In genomic region chr7:137924464-137925167, GRCm38 (mm10) we compare ENCODE assay signal across 8 mouse cellular contexts.
A peak's percentile ranks its signal among the peaks of the same experiment; 100 is the strongest.
DNase-seq lines count a peak whose midpoint lies in the region; ATAC-seq and TF ChIP-seq lines count a peak whose summit lies in the region.

No protein-coding gene starts in this region.

- no peak for DNase-seq in midbrain, embryonic 11.5 days (ENCODE audit: low spot score, missing footprints)
- peak; percentile 50 to 59 for DNase-seq in cerebellum, adult 2 months
- DNase-seq in frontal cortex, postnatal 36 days (ENCODE audit: low spot score in 2 of 2) = peak; percentile 21 to 59
- peak; percentile 62 for DNase-seq in layer of hippocampus, adult 11-12 months (ENCODE audit: low spot score)
- peak; percentile 23 for DNase-seq in lung, postnatal 36 days
- no peak for DNase-seq in ovary, postnatal 36 days (ENCODE audit: low spot score)

- H3K27me3 ChIP-seq in midbrain, embryonic 13.5 days = 0 out of 2 replicates have a peak, but pooled peaks cover 3% of the 10 kb centered on the region
- H3K27me3 ChIP-seq in midbrain, embryonic 11.5 days (ENCODE audit: control insufficient read depth, insufficient read depth, low read length) = no peaks in the 10 kb centered on the region
- H3K27me3 ChIP-seq in cerebellum, adult 2 months (ENCODE audit: control insufficient read depth, insufficient read depth, low read length) = no peaks in the 10 kb centered on the region

- no peaks in the 10 kb centered on the region for H3K36me3 ChIP-seq in midbrain, embryonic 13.5 days
- no peaks in the 10 kb centered on the region for H3K36me3 ChIP-seq in midbrain, embryonic 11.5 days (ENCODE audit: control insufficient read depth, insufficient read depth, low read length)

- 67% methylated on average over 7 of the region's 7 CpGs for WGBS in midbrain, embryonic 13.5 days
- WGBS in midbrain, embryonic 11.5 days = 71% methylated on average over 7 of the region's 7 CpGs
- WGBS in cerebellum, adult 2 months = 32% methylated on average over 7 of the region's 7 CpGs

- H3K27ac ChIP-seq in midbrain, embryonic 13.5 days = 0 out of 2 replicates have a peak overlapping the region, but pooled peaks have one; percentile 16
- no peak overlapping the region for H3K27ac ChIP-seq in midbrain, embryonic 11.5 days (ENCODE audit: low read depth, low read length)
- no peak overlapping the region for H3K27ac ChIP-seq in cerebellum, adult 2 months (ENCODE audit: insufficient read depth, low read length)

- H3K4me3 ChIP-seq in midbrain, embryonic 13.5 days (replicated peaks) = no peak overlapping the region
- H3K4me3 ChIP-seq in midbrain, embryonic 11.5 days (ENCODE audit: low read depth, low read length) = no peak overlapping the region
- no peak overlapping the region for H3K4me3 ChIP-seq in cerebellum, adult 2 months (replicated peaks; ENCODE audit: insufficient read depth, low read depth, low read length)

- TF ChIP-seq CTCF in cerebellum, adult 2 months (IDR thresholded peaks at IDR 0.05; ENCODE audit: borderline replicate concordance, insufficient read depth, low read depth, low read length) = no peak

- TF ChIP-seq POLR2A in cerebellum, adult 2 months (IDR thresholded peaks at IDR 0.05; ENCODE audit: borderline replicate concordance, insufficient read depth, low read length) = no peak

- no peak overlapping the region for H3K9ac ChIP-seq in midbrain, embryonic 13.5 days (replicated peaks)
- no peak overlapping the region for H3K9ac ChIP-seq in midbrain, embryonic 11.5 days (ENCODE audit: low read length)

- no peak overlapping the region for H3K4me2 ChIP-seq in midbrain, embryonic 13.5 days (replicated peaks)
- H3K4me2 ChIP-seq in midbrain, embryonic 11.5 days = no peak overlapping the region

- H3K9me3 ChIP-seq in midbrain, embryonic 13.5 days = no peaks in the 10 kb centered on the region
- H3K9me3 ChIP-seq in midbrain, embryonic 11.5 days (ENCODE audit: control insufficient read depth, low read length) = no peaks in the 10 kb centered on the region

- peaks cover 11% of the 10 kb centered on the region; the same call in 1 of the 2 replicates for H3K4me1 ChIP-seq in midbrain, embryonic 13.5 days (replicated peaks)
- no peaks in the 10 kb centered on the region for H3K4me1 ChIP-seq in midbrain, embryonic 11.5 days (ENCODE audit: control insufficient read depth, insufficient read depth, low read length)
- H3K4me1 ChIP-seq in cerebellum, adult 2 months (ENCODE audit: control insufficient read depth, insufficient read depth, low read length) = peaks cover 8% of the 10 kb centered on the region

- peak; percentile 60 for ATAC-seq in midbrain, embryonic 13.5 days
- no peak for ATAC-seq in midbrain, embryonic 11.5 days (ENCODE audit: low FRiP score)
- ATAC-seq in inflammation-experienced regulatory T-cells, adult 6 months = no peak

Comparison
In these comparisons a context has a peak if more than half of its experiments do, and no peak if none do; other contexts are left out.
1. DNase-seq: peak in cerebellum, adult 2 months (2 of 2), frontal cortex, postnatal 36 days (2 of 2), layer of hippocampus, adult 11-12 months (single experiment) and lung, postnatal 36 days (single experiment); none in midbrain, embryonic 11.5 days (single experiment) and ovary, postnatal 36 days (single experiment).